Mouse (Mus musculus) neural tube, embryonic 14.5 days (tissue): ENCODE data around the gene Ebf1. TPM values are rescaled to one million over a fixed set of nuclear protein-coding genes. Genes with fewer than 3 reads are reported as not detected.

Experiments
- ATAC-seq: fragments of 200-750 bp; cut with Nextera tagmentation; 2 replicates; pipeline ENCODE4 v1.8.0; 2017; ENCODE audit warnings: low read depth, mild to moderate bottlenecking, moderate TSS enrichment, moderate library complexity
- H3K27ac ChIP-seq: fragments of 300-500 bp; sonication (generic); 2 replicates; pipeline ENCODE4 v1.5.1; 2014; ENCODE audit warnings: low read depth, mild to moderate bottlenecking, control low read depth, low read length, moderate library complexity, mixed read lengths
- H3K27me3 ChIP-seq: fragments of 300-500 bp; sonication (generic); 2 replicates; pipeline ENCODE4 v1.6.1; 2014; ENCODE audit warnings: low read length; ENCODE audit not compliant: control insufficient read depth, insufficient read depth
- H3K36me3 ChIP-seq: fragments of 300-500 bp; sonication (generic); 2 replicates; pipeline ENCODE4 v1.6.1; 2014; ENCODE audit warnings: low read length, mixed read lengths; ENCODE audit not compliant: control insufficient read depth, insufficient read depth
- H3K4me1 ChIP-seq: fragments of 300-500 bp; sonication (generic); 2 replicates; pipeline ENCODE4 v1.6.1; 2014; ENCODE audit warnings: low read length; ENCODE audit not compliant: control insufficient read depth, insufficient read depth
- H3K4me2 ChIP-seq: fragments of 300-500 bp; sonication (generic); 2 replicates; pipeline ENCODE4 v1.6.1; 2014; ENCODE audit warnings: mild to moderate bottlenecking, low read depth, low read length, control low read depth
- H3K4me3 ChIP-seq: fragments of 300-500 bp; sonication (generic); 2 replicates; pipeline ENCODE4 v1.5.1; 2014; ENCODE audit warnings: low read depth, low read length, control low read depth, mixed read lengths
- H3K9ac ChIP-seq: fragments of 300-500 bp; sonication (generic); replicated peaks from 2 replicates; pipeline ENCODE4 v1.6.1; 2014; ENCODE audit warnings: low read depth, mild to moderate bottlenecking, control low read depth, low read length, mixed read lengths
- H3K9me3 ChIP-seq: fragments of 300-500 bp; sonication (generic); 2 replicates; pipeline ENCODE4 v1.6.1; 2016; ENCODE audit warnings: low read length; ENCODE audit not compliant: control insufficient read depth
- WGBS: fragments of 180-500 bp; shearing (Covaris S2); extraction: QIAGEN DNeasy Blood & Tissue Kit; methylation state at CpG from one replicate; pipeline ENCODE4 v1.1.7; 2014; 5-methylcytosine and 5-hydroxymethylcytosine counted together
- polyA plus RNA-seq: library from polyadenylated mRNA; unstranded; fragments of >200 nt; fragmentation: Nextera tagmentation; extraction: Ambion mirVana; gene quantifications from 2 replicates; pipeline ENCODE4 v1.2.1, GENCODE M21; 2014

Gene Ebf1
- polyA plus RNA-seq, 1 experiment from 2014 or later = 226 TPM

GRCm38 (mm10) chr11:44764988-44765387 lies 147.9 kb downstream of the Ebf1 start:
- H3K9me3 ChIP-seq = no peaks in the 10 kb centered on the region
- peaks cover 9% of the 10 kb centered on the region for H3K4me1 ChIP-seq
- 63% methylated on average over 11 of the region's 11 CpGs for WGBS
- no peaks in the 10 kb centered on the region for H3K27me3 ChIP-seq
- no peak overlapping the region for H3K27ac ChIP-seq
- H3K4me2 ChIP-seq = no peak overlapping the region
- no peak overlapping the region for H3K9ac ChIP-seq
- no peak for ATAC-seq
- no peaks in the 10 kb centered on the region for H3K36me3 ChIP-seq
- H3K4me3 ChIP-seq = no peak overlapping the region

GRCm38 (mm10) chr11:44766246-44766645 lies 149.1 kb downstream of the Ebf1 start:
- WGBS = 35% methylated on average over 5 of the region's 5 CpGs
- ATAC-seq = no peak
- no peak overlapping the region for H3K9ac ChIP-seq
- peaks cover 9% of the 10 kb centered on the region for H3K4me1 ChIP-seq
- no peak overlapping the region for H3K4me3 ChIP-seq
- no peak overlapping the region for H3K27ac ChIP-seq
- no peak overlapping the region for H3K4me2 ChIP-seq
- H3K27me3 ChIP-seq = no peaks in the 10 kb centered on the region
- H3K9me3 ChIP-seq = no peaks in the 10 kb centered on the region
- no peaks in the 10 kb centered on the region for H3K36me3 ChIP-seq

GRCm38 (mm10) chr11:44767322-44767721 lies 150.2 kb downstream of the Ebf1 start:
- H3K27ac ChIP-seq = no peak overlapping the region; the same call in 1 of the 2 replicates
- H3K4me2 ChIP-seq = no peak overlapping the region
- no peak overlapping the region for H3K9ac ChIP-seq
- H3K4me1 ChIP-seq = peaks cover 3% of the 10 kb centered on the region; the same call in 1 of the 2 replicates
- H3K4me3 ChIP-seq = no peak overlapping the region
- H3K36me3 ChIP-seq = no peaks in the 10 kb centered on the region
- no peaks in the 10 kb centered on the region for H3K27me3 ChIP-seq
- WGBS = 16% methylated on average over 3 of the region's 3 CpGs
- no peak for ATAC-seq
- H3K9me3 ChIP-seq = no peaks in the 10 kb centered on the region

GRCm38 (mm10) chr11:44768346-44768745 lies 151.2 kb downstream of the Ebf1 start:
- H3K9ac ChIP-seq = no peak overlapping the region
- no peaks in the 10 kb centered on the region for H3K27me3 ChIP-seq
- no peak overlapping the region for H3K4me2 ChIP-seq
- H3K9me3 ChIP-seq = no peaks in the 10 kb centered on the region
- WGBS = 31% methylated on average over 5 of the region's 5 CpGs
- no peak for ATAC-seq
- peaks cover 3% of the 10 kb centered on the region; the same call in 1 of the 2 replicates for H3K4me1 ChIP-seq
- H3K4me3 ChIP-seq = no peak overlapping the region
- no peaks in the 10 kb centered on the region for H3K36me3 ChIP-seq
- H3K27ac ChIP-seq = no peak overlapping the region

GRCm38 (mm10) chr11:44770989-44771564 lies 154.0 kb downstream of the Ebf1 start:
- no peak for ATAC-seq
- no peak overlapping the region for H3K4me2 ChIP-seq
- WGBS = 79% methylated on average over 11 of the region's 11 CpGs
- no peak overlapping the region for H3K4me3 ChIP-seq
- H3K9ac ChIP-seq = no peak overlapping the region
- H3K27me3 ChIP-seq = no peaks in the 10 kb centered on the region
- H3K27ac ChIP-seq = no peak overlapping the region
- H3K9me3 ChIP-seq = no peaks in the 10 kb centered on the region
- H3K4me1 ChIP-seq = no peaks in the 10 kb centered on the region; the same call in 1 of the 2 replicates
- no peaks in the 10 kb centered on the region for H3K36me3 ChIP-seq

- H3K27me3 ChIP-seq = no peaks in the 10 kb centered on the region
Observed at GRCm38 (mm10) chr11:44774411-44774810, 157.3 kb downstream of the Ebf1 start.

GRCm38 (mm10) chr11:44775549-44775948 lies 158.4 kb downstream of the Ebf1 start:
- H3K36me3 ChIP-seq = no peaks in the 10 kb centered on the region
- ATAC-seq = no peak
- H3K27me3 ChIP-seq = no peaks in the 10 kb centered on the region
- 87% methylated on average over 2 of the region's 2 CpGs for WGBS
- no peak overlapping the region for H3K4me3 ChIP-seq
- H3K4me2 ChIP-seq = no peak overlapping the region
- H3K27ac ChIP-seq = no peak overlapping the region
- no peak overlapping the region for H3K9ac ChIP-seq
- H3K9me3 ChIP-seq = no peaks in the 10 kb centered on the region
- 0 out of 2 replicates have a peak, but pooled peaks cover 3% of the 10 kb centered on the region for H3K4me1 ChIP-seq

More at GRCm38 (mm10) chr11:44774411-44774810, 157.3 kb downstream of the Ebf1 start:
- Histone ChIP-seq H3K4me2 (no peak overlapping the region), H3K4me3 (no peak overlapping the region), H3K4me1 (0 out of 2 replicates have a peak, but pooled peaks cover 3% of the 10 kb centered on the region), H3K9ac (no peak overlapping the region), H3K27ac (no peak overlapping the region), H3K9me3 (no peaks in the 10 kb centered on the region), H3K36me3 (no peaks in the 10 kb centered on the region)
- no peak for ATAC-seq
- 71% methylated on average over 3 of the region's 3 CpGs for WGBS

- Histone ChIP-seq H3K9me3 (no peaks in the 10 kb centered on the region), H3K27ac (no peak overlapping the region), H3K27me3 (no peaks in the 10 kb centered on the region), H3K4me1 (0 out of 2 replicates have a peak, but pooled peaks cover 3% of the 10 kb centered on the region), H3K4me2 (no peak overlapping the region), H3K4me3 (no peak overlapping the region), H3K36me3 (no peaks in the 10 kb centered on the region), H3K9ac (no peak overlapping the region)
- WGBS = 88% methylated on average over 1 of the region's 2 CpGs
- ATAC-seq = no peak
Observed at GRCm38 (mm10) chr11:44776556-44776955, 159.4 kb downstream of the Ebf1 start.

GRCm38 (mm10) chr11:44777331-44778310 lies 160.5 kb downstream of the Ebf1 start:
- 49% methylated on average over 16 of the region's 16 CpGs for WGBS
- H3K27ac ChIP-seq = no peak overlapping the region
- H3K4me1 ChIP-seq = 0 out of 2 replicates have a peak, but pooled peaks cover 3% of the 10 kb centered on the region
- no peaks in the 10 kb centered on the region for H3K36me3 ChIP-seq
- no peak overlapping the region for H3K4me3 ChIP-seq
- H3K9ac ChIP-seq = no peak overlapping the region
- ATAC-seq = no peak
- no peak overlapping the region for H3K4me2 ChIP-seq
- H3K27me3 ChIP-seq = no peaks in the 10 kb centered on the region
- no peaks in the 10 kb centered on the region for H3K9me3 ChIP-seq
